Mouse (Mus musculus) myocyte (in vitro differentiated cells): ENCODE measurements around the gene Vash2.

ENCODE experiments used
- MYOD1 ChIP-seq, 3 experiments: IDR thresholded peaks; one replicate each; pipeline ENCODE4 v1.6.1; 2011; ENCODE audit warnings: control low read depth in 2 of 3, low read depth in 2 of 3, mild to moderate bottlenecking in 2 of 3, moderate library complexity in 1 of 3; ENCODE audit not compliant: insufficient read length in 2 of 3, control insufficient read depth in 1 of 3
- POLR2AphosphoS2 ChIP-seq: IDR thresholded peaks from one replicate; pipeline ENCODE4 v1.6.1; 2011; ENCODE audit warnings: low read depth, control low read depth; ENCODE audit not compliant: insufficient read length
- TCF12 ChIP-seq: IDR thresholded peaks from one replicate; pipeline ENCODE4 v1.6.1; 2011; ENCODE audit warnings: mild to moderate bottlenecking, control low read depth; ENCODE audit not compliant: poor library complexity, insufficient read depth, severe bottlenecking

GRCm38 (mm10) chr1:190981412-190981811, 2.3 kb upstream of the Vash2 start:
- TF ChIP-seq POLR2AphosphoS2 (no peak), MYOD1 (IDR thresholded peaks at IDR 0.05; ENCODE audit: control insufficient read depth in 1 of 3, insufficient read length in 2 of 3, low read depth in 2 of 3) (no peak), TCF12 (no peak)
